Mouse (Mus musculus) c-Kit-negative CD71-positive TER-119-positive erythroid progenitor cells, embryonic 14.5 days (primary cell): ENCODE data around the gene Prkci.
A peak's percentile ranks its signal among the peaks of the same experiment; 100 is the strongest.

Experiments
- DNase-seq: peaks from one replicate; pipeline ENCODE4 v3.0.0-alpha.2; 2013; ENCODE audit warnings: low read depth, low spot score

Prkci gene

DNA sequence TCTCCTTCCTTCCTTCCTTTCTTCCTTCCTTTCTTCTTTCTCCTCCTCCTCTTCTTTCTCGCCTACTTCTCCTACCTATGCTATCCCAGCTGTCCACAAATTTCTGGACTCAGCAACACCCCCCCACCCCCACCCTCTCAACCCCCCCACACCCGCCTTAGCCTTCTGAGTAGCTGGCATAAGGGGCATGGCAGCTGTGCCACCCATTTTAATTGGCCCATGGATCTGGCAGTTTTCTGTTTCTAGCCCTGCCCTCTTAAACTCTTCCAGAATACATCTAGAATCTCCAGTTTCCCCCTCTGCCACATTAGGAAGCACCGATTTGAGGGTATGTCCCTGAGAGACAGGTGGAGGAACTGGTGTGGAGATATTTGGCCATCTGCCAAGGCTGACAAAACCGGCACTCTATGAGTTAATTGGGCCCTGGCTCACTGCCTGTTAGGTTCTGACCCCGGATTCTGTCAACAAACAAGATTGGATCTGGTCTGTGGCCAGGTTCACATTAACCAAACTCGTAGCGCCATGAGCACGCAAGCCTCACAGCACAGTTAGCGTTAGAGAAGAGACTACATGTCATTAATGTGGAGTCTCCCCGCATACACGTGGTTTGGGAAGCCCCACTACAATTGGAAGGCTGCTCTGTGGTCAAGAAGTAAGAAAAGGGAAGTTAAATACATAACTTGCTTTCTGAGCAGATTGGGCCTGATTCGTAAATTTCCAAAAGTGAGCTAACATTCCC, 88.1 kb downstream of the Prkci start:
- DNase-seq, result no peak

- no peak for DNase-seq
Observed at GRCm38 (mm10) chr3:31085000-31085399, 89.5 kb downstream of the Prkci start.

DNA sequence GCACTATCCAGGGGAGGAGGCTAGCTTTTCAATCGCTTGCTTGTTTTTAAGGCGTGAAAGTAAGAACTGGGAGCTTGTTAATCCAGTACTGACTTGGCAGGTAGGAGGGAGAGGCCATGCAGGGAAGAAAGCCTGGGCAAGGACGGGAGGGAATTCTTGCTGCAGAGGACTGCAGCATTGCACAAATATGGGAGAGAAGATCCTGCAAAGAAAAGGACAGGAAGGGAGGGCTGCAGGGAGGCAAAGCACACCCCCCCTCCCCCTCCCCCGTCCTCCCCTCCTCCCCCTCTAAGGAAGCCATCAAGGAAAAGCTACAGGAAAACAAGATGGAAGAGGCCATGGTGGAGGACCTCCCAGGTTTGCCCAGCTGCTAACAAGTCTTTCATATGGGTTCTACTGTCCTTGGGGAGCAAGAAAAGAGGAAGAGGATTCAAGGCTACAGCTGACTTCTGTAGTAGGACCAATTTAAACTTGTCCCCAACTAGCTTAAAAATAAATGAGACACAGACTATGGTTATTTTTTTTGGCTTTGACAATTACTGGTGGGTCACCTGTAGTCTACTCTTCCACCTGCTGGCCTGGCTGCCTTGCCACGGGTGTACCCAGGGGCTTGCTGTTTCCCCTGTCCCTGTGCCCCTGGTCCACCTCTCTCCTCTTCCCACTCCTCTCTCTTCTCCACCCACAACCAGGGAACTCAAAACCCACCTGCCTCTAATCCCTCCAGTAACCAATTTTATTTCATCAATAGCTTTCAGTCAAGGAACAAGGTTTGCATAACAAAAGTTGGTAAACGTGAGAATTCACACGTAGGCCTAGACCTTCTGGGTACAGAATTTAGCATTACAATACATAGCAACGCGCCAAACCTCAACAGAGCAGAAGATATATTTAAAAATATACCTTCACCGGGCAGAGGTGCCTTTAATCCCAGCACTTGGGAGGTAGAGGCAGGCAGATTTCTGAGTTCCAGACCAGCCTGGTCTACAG, 93.5 kb downstream of the Prkci start:
- DNase-seq, result no peak

DNA sequence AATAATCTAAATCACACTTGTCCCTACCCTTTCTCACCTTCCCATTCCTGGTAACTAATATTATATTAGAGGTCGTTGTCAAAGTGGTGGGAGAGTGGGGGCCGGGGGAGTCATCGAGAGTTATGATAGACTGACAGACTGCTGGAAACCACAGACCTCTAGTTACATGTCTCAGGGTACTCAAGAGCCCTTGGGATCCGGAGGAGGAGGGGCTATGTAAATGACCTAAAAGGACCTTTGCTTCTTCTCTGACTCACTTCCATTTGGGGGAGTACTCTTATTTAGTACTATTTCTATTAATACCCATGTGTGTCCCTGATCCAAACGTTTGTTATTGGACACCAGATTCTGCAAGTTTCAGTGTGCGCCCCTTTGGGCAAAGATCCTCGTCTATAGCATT, 94.4 kb downstream of the Prkci start:
- no peak for DNase-seq

DNA sequence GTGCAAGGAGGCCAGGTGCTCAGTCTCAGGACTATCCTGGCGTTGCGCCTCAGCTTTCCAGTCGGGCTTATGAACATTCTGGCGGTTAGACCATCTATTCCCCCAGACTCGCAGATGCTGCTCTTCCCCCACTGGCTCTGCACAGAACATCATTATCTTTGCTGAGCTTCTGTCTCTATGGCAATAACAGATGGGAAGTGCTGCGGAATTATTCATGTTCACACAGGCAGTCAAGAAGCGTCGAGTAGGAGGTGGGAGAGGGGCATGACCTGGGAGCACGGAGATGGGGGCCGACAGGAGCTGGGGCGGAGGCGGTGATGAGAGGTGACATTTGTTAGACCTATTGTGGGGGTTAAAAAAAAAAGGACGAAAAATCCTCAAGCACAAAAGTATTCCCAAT, 97.6 kb downstream of the Prkci start:
- DNase-seq, result no peak

DNA sequence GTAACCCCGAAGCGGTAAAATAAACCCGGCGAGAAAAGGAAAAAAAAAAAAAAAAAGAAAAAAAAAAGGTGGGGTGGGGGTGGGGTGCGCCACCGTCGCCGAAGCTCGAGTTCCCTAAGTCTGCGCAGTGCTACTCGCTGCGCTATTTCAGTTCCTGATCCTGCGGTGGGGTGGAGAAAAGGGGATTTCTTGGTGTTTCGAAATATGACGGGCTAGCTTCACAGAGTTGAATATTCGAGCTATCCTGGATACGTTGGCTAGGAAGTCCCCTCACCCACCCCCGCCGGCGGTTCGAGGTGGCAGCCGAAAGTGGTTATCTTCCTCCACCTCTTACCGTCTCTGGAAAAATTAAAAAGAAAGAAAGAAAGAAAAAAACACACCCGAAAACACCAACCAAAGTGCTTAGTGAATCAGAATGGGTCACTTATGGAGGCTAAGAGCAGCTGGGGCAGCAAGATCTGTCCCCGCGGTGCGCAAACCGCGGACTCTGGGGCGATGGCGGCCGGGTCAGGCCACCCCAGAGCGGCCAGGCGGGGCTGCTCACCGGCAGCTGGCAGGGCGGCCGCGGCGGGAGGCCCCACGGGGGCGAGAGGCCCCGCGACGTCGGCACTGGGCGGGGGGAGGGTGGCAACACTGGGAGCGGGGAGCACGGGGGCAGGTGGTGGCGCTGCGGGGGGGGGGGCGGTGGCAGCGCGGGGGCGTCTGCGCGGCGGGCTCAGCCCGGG, 98.2 kb downstream of the Prkci start:
- DNase-seq, result peak; percentile 38

- DNase-seq, result peak; percentile 75
Observed at GRCm38 (mm10) chr3:31094531-31095178, 99.1 kb downstream of the Prkci start, which contains the start of gene Skil. TSS of gene Skil (plus strand) at chr3:31095058.

- DNase-seq, result no peak
Observed at GRCm38 (mm10) chr3:31095179-31095490, 99.6 kb downstream of the Prkci start.

DNA sequence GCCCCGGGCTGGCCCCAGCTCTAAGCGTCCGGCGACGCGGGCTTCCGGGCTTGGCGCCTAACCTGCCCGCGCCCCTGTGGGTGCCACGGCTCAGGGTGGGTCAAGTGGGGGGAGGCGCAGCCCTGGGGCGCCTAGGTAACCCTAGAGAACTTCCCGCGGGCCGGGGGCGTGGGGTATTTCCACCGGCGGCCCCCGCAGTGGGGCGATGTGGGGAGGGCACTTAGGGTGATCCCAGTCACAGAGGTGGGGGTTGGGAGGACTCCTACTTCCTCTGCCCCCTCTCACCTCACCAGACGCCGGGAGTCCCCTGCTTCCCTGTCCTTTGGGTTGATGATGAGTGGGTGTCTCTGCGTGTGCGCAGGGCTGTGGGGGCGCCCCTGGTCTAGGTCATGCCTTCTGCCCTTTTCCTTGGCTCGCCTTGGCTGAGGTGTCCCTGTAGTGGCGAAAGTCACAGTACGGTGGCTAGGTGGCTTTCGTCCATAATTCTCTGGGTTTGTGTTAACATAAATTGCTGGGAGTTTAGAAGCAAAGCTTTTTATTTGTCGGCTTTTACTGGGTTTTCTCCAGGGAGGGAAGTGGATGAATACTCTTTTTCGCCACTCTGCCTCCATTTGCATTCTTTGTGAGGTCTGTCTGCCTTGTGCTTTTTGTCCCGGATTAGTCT, 100.1 kb downstream of the Prkci start:
- DNase-seq, result no peak

DNA sequence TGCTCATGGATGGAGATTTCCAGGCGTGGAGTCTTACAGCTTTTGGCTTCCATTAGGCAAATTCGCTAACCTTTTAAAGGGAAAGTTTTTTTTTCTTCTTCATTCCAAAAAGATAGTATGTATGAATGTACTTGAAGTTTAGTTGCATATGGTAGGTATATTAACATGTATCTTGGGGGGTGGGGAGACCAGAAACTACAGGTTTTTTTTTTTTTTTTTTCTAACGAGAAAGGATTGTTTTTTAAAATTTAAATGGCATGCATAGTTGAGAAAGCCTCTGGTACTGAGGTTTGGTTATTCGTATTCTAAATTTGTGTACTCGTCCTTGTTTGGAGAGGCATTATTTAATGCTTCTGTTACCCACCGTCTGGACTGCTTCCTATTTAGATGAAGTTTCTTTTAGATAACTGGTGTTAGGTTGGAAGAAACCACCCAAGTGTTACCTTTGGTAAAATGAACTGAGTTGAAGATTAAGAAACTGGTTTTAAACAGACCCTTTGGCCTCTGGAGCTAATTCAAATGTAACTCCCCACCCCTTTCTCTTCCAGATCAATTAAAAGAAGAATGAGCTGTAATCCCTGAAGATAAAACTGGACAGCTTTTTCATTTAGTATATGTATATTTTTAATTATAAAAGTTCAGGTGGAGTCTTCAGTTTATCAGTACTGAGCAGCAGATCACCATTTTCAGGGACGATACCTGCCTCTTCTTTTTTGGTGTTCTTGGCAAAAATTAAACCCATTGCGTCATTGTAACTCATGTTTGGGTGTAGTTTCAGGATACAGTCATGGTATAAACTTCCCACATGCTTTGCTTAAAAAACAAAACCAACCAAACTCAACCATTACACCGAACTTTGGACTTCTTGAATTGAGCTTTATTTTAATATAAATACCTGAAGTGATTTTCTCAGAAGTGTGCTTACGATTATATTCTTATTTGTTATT, 100.9 kb downstream of the Prkci start:
- no peak for DNase-seq

DNA sequence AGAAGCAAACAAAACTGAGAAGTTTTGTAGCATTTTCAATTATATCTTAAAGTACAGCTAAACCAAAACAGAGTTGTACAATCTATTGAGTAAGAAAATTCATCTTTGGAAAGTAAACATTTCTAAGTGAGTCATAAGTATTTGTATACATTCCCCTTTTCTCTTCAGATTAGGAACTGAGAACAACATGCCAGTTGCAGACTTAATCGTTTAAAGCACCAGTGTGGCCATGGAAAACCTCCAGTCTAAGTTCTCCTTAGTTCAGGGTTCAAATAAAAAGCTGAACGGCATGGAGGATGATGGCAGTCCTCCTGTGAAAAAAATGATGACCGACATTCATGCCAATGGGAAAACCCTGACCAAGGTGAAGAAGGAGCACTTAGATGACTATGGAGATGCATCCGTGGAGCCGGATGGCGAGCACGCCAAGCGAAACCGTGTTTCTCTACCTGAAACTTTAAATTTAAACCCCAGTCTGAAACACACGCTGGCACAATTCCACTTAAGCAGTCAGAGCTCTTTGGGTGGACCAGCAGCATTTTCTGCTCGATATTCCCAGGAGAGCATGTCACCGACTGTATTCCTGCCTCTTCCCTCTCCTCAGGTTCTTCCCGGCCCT, 101.7 kb downstream of the Prkci start:
- DNase-seq, result no peak

GRCm38 (mm10) chr3:31097976-31098375, 102.4 kb downstream of the Prkci start:
- DNase-seq, result no peak

DNA sequence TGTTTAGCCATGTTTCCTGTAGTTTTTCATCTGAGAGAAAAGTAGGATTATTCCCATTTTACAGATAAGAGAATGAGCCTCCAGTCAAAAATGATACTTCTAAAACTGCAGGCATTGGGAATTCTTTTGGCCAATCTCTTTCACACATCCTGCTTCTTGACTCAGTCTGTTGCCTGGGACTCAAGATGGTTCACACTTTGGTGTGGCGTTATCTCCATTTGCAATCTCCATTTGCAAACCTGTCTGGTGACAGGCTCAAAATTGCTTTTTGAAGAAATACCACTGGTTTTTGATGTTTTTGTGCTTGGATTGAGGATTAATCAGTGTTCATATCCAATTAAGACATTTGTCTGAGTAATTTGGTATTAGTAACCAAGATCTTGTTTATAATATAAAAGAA, 103.0 kb downstream of the Prkci start:
- DNase-seq, result no peak

DNA sequence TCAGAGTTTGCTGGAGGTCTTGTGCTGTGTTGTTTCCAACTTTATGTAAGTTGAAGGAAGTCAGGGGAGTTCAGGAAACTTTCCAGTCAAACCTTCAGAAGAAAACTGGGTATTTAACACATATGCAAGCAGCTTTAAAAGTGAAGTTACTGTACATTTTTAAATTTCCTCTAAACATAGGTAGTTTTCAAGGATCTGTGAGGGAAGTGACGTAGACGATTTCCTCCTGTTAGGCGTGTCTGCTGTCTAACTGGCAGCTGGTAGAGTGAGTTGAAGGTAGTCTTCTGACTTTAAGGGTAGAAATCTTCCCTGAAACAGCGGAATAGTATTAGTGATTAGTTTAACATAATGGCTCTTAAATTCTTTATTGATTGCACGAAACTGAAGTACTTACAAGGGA, 104.5 kb downstream of the Prkci start:
- DNase-seq, result no peak

DNA sequence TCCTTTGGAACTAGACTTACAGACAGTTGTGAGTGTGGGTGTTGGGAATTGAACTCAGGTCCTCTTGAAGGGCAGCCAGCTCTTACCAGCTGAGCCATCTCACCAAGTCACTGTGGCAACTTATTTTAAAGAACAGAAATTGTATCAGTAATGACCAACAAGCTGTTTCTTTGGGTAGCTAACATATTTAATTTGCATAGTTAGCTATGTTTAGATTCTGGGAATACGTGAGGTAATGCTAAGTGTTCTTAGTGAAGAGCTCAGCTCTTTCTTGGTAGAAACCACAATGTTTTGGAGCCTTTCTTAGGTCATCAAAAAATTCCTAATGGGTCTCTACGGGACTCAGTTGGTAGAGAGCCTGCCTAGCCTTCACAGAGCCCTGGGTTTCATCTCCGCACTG, 105.3 kb downstream of the Prkci start:
- DNase-seq, result no peak
